Mouse (Mus musculus) G1E (cell line): Measurements from ENCODE around the gene Rccd1. TPM values are rescaled to one million over a fixed set of nuclear protein-coding genes. Genes with fewer than 3 reads are reported as not detected.

ENCODE experiments used
- ATAC-seq: 2 replicates; pipeline ENCODE4 v1.8.0; 2016; ENCODE audit warnings: mild to moderate bottlenecking; ENCODE audit not compliant: insufficient number of reproducible peaks, poor library complexity, low FRiP score, severe bottlenecking; ENCODE audit errors: extremely low read depth
- DNase-seq: peaks from one replicate; pipeline ENCODE4 v3.0.0; 2012; ENCODE audit warnings: low spot score
- H3K27me3 ChIP-seq: 2 replicates; pipeline ENCODE4 v1.6.1; 2012; ENCODE audit warnings: mild to moderate bottlenecking, low read length, inconsistent platforms; ENCODE audit not compliant: insufficient read depth
- H3K36me3 ChIP-seq: replicated peaks from 2 replicates; pipeline ENCODE3; 2012; ENCODE audit warnings: mild to moderate bottlenecking, inconsistent platforms
- H3K4me1 ChIP-seq: 2 replicates; pipeline ENCODE4 v1.6.1; 2012; ENCODE audit warnings: low read depth, low read length, inconsistent platforms, mixed read lengths; ENCODE audit not compliant: insufficient read depth
- H3K4me3 ChIP-seq: 2 replicates; pipeline ENCODE4 v1.5.1; 2012; ENCODE audit warnings: low read depth, mild to moderate bottlenecking, inconsistent platforms, low read length, moderate library complexity, mixed read lengths
- H3K9me3 ChIP-seq: replicated peaks from 2 replicates; pipeline ENCODE4 v1.6.1; 2012; ENCODE audit warnings: inconsistent platforms
- CTCF ChIP-seq: IDR thresholded peaks from 2 replicates; pipeline ENCODE4 v1.5.1; 2012; ENCODE audit warnings: low read depth, low read length, inconsistent platforms, mixed read lengths
- GATA1 ChIP-seq: IDR thresholded peaks from 2 replicates; pipeline ENCODE4 v1.6.1; 2012; ENCODE audit warnings: borderline replicate concordance, low read length, inconsistent platforms, mixed read lengths
- GATA2 ChIP-seq: IDR thresholded peaks from 2 replicates; pipeline ENCODE4 v1.6.1; 2012; ENCODE audit warnings: low read depth, low read length, inconsistent platforms, borderline replicate concordance
- POLR2AphosphoS5 ChIP-seq: IDR thresholded peaks from 2 replicates; pipeline ENCODE4 v1.6.1; 2012; ENCODE audit warnings: low read depth, low read length, inconsistent platforms; ENCODE audit not compliant: insufficient replicate concordance
- TAL1 ChIP-seq: conservative IDR thresholded peaks from 2 replicates; pipeline ENCODE4 v1.6.1; 2012; ENCODE audit warnings: low read depth, low read length, inconsistent platforms, mixed read lengths
- polyA plus RNA-seq: library from polyadenylated mRNA; stranded (reverse); fragments of >175 nt; gene quantifications from 2 replicates; pipeline ENCODE4 v1.2.3, GENCODE M21; 2012
- total RNA-seq, 2 experiments: library from RNA; stranded (forward) in 1 of 2; stranded (reverse) in 1 of 2; fragments of 200-1000 nt in 1 of 2; fragments of >200 nt in 1 of 2; fragmentation: Nextera tagmentation in 1 of 2; gene quantifications; 2 replicates each; pipeline ENCODE4 v1.2.3; 2014 to 2017

The Rccd1 gene
- 22.7 and 25.8 TPM in 2 replicates for total RNA-seq (2014; fragmentation: Nextera tagmentation)
- total RNA-seq (2017), result 27.8 and 28.7 TPM in 2 replicates
- 12.5 and 14.3 TPM in 2 replicates for polyA plus RNA-seq

- no peaks in the 10 kb centered on the region for H3K9me3 ChIP-seq
- peak; percentile 98 for ATAC-seq
- peak; percentile 99 for DNase-seq
- peaks cover 55% of the 10 kb centered on the region for H3K4me1 ChIP-seq
- H3K36me3 ChIP-seq, result peaks cover 70% of the 10 kb centered on the region
- peak within 1 kb of the TSS; percentile 79 for H3K4me3 ChIP-seq
- H3K27me3 ChIP-seq, result no peaks in the 10 kb centered on the region
- TF ChIP-seq GATA2 (no peak), TAL1 (no peak), POLR2AphosphoS5 (0 out of 2 replicates have a peak, but pooled peaks have one; percentile 29), CTCF (no peak)
Observed at GRCm38 (mm10) chr7:80324043-80324815, at the start of gene Rccd1. Gene Rccd1, minus strand, starts transcription at chr7:80324454.

- TF ChIP-seq CTCF, result no peak
- no peak for TF ChIP-seq GATA1
- TF ChIP-seq TAL1, result no peak
- TF ChIP-seq POLR2AphosphoS5, result no peak
- no peak for TF ChIP-seq GATA2
- peaks cover 2% of the 10 kb centered on the region; the same call in 1 of the 2 replicates for H3K27me3 ChIP-seq
- no peaks in the 10 kb centered on the region for H3K9me3 ChIP-seq
- no peak overlapping the region for H3K4me3 ChIP-seq
- DNase-seq (no peak), ATAC-seq (no peak)
- peaks cover 88% of the 10 kb centered on the region for H3K4me1 ChIP-seq
- peaks cover 10% of the 10 kb centered on the region for H3K36me3 ChIP-seq
Observed at GRCm38 (mm10) chr7:80373850-80374249, 49.6 kb upstream of the Rccd1 start.

- DNase-seq (no peak), ATAC-seq (no peak)
- H3K4me1 ChIP-seq, result peaks cover 92% of the 10 kb centered on the region
- no peak overlapping the region for H3K4me3 ChIP-seq
- no peaks in the 10 kb centered on the region; the same call in 1 of the 2 replicates for H3K27me3 ChIP-seq
- peaks cover 14% of the 10 kb centered on the region for H3K36me3 ChIP-seq
- TF ChIP-seq GATA2 (no peak), TAL1 (no peak), GATA1 (no peak)
- H3K9me3 ChIP-seq, result no peaks in the 10 kb centered on the region
Observed at GRCm38 (mm10) chr7:80373352-80373751, 49.1 kb upstream of the Rccd1 start.

GRCm38 (mm10) chr7:80372667-80373066 lies 48.4 kb upstream of the Rccd1 start:
- H3K27me3 ChIP-seq, result no peaks in the 10 kb centered on the region; the same call in 1 of the 2 replicates
- peaks cover 21% of the 10 kb centered on the region for H3K36me3 ChIP-seq
- H3K9me3 ChIP-seq, result no peaks in the 10 kb centered on the region
- no peak overlapping the region for H3K4me3 ChIP-seq
- ATAC-seq (no peak), DNase-seq (no peak)
- H3K4me1 ChIP-seq, result peaks cover 89% of the 10 kb centered on the region
- TF ChIP-seq GATA2 (no peak), TAL1 (no peak), POLR2AphosphoS5 (no peak), CTCF (no peak), GATA1 (no peak)

- ATAC-seq (no peak), DNase-seq (no peak)
- TF ChIP-seq GATA2 (no peak), POLR2AphosphoS5 (no peak), CTCF (no peak), TAL1 (no peak), GATA1 (no peak)
- Histone ChIP-seq H3K9me3 (no peaks in the 10 kb centered on the region), H3K27me3 (no peaks in the 10 kb centered on the region; the same call in 1 of the 2 replicates), H3K36me3 (peaks cover 26% of the 10 kb centered on the region), H3K4me3 (no peak overlapping the region), H3K4me1 (peaks cover 84% of the 10 kb centered on the region)
Observed at GRCm38 (mm10) chr7:80372166-80372565, 47.9 kb upstream of the Rccd1 start.

- ATAC-seq (no peak), DNase-seq (peak; percentile 81)
- Histone ChIP-seq H3K27me3 (no peaks in the 10 kb centered on the region; the same call in 1 of the 2 replicates), H3K9me3 (no peaks in the 10 kb centered on the region), H3K4me1 (peaks cover 74% of the 10 kb centered on the region), H3K4me3 (peak within 1 kb of the TSS; percentile 82), H3K36me3 (peaks cover 36% of the 10 kb centered on the region)
- TF ChIP-seq GATA2 (no peak), CTCF (peak; percentile 58; the same call in 1 of the 2 replicates)
Observed at GRCm38 (mm10) chr7:80371041-80371751, 46.9 kb upstream of the Rccd1 start, which contains the start of gene Man2a2. Gene Man2a2, minus strand, starts transcription at chr7:80371375.
